ENCODE assay signal across 8 mouse cellular contexts in the genomic region with DNA sequence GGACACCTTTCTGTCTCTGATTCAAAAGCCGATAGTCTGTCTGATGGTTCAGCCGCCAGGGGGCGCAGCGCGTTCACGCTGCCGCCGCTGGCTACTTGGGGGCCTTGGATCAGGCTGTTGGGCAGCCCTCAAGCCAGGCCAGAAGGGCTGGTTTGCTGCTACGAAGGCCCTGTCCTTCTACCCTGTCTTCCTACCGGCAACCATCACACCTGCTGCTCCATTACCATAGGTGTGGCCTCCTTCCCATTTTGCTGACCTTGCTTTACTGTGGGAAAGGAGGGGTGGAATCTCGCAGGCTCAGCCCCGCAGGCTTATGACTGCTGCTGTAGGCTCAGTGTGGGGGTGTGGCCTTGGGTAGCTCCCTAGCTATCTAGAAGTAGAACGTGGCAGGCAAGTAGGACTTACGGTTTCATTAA. TPM values are rescaled to one million over a fixed set of nuclear protein-coding genes. Genes with fewer than 3 reads are reported as not detected.
A peak's percentile ranks its signal among the peaks of the same experiment; 100 is the strongest.
DNase-seq lines count a peak whose midpoint lies in the region; ATAC-seq lines count a peak whose summit lies in the region.

No protein-coding gene starts in this region.

- no peak overlapping the region for H3K4me3 ChIP-seq in intestine, embryonic 16.5 days (ENCODE audit: low read length)
- H3K4me3 ChIP-seq in liver, embryonic 13.5 days (replicated peaks): peak overlapping the region; percentile 28
- no peak overlapping the region for H3K4me3 ChIP-seq in neural tube, embryonic 14.5 days (ENCODE audit: low read depth, low read length)

- H3K9ac ChIP-seq in intestine, embryonic 16.5 days (ENCODE audit: low read depth, low read length): 0 out of 2 replicates have a peak overlapping the region, but pooled peaks have one; percentile 14
- H3K9ac ChIP-seq in liver, embryonic 13.5 days: peak overlapping the region; percentile 50
- no peak overlapping the region for H3K9ac ChIP-seq in neural tube, embryonic 14.5 days (replicated peaks; ENCODE audit: low read depth, low read length)

- peaks cover 12% of the 10 kb centered on the region for H3K27me3 ChIP-seq in intestine, embryonic 16.5 days (replicated peaks; ENCODE audit: control insufficient read depth, insufficient read depth, low read length)
- H3K27me3 ChIP-seq in liver, embryonic 13.5 days: peaks cover 43% of the 10 kb centered on the region
- peaks cover 18% of the 10 kb centered on the region for H3K27me3 ChIP-seq in neural tube, embryonic 14.5 days (ENCODE audit: control insufficient read depth, insufficient read depth, low read length)

- peak; percentile 76 for DNase-seq in CD4-positive helper T cell, adult 2 months (ENCODE audit: low read depth, low spot score)
- peak; percentile 78 for DNase-seq in adrenal gland, adult 2 months
- DNase-seq in embryo, embryonic 10.5 days (ENCODE audit: low spot score): peak; percentile 86
- peak; percentile 75 to 82 for DNase-seq in gastrocnemius, postnatal 4 days (ENCODE audit: low spot score in 2 of 2)
- DNase-seq in liver, embryonic 13.5 days: peak; percentile 69
- peak; percentile 73 for DNase-seq in thymus, postnatal 14 days

- ATAC-seq in intestine, embryonic 16.5 days: peak; percentile 71
- peak; percentile 57 for ATAC-seq in liver, embryonic 13.5 days (ENCODE audit: low read depth)
- peak; percentile 13; the same call in 1 of the 2 replicates for ATAC-seq in neural tube, embryonic 14.5 days (ENCODE audit: low read depth)

- no peak overlapping the region for H3K4me2 ChIP-seq in intestine, embryonic 16.5 days (ENCODE audit: low read depth, low read length)
- peak overlapping the region; percentile 58 for H3K4me2 ChIP-seq in liver, embryonic 13.5 days
- H3K4me2 ChIP-seq in neural tube, embryonic 14.5 days (ENCODE audit: low read depth, low read length): peak overlapping the region; percentile 24; the same call in 1 of the 2 replicates

- 8% methylated on average over 14 of the region's 14 CpGs for WGBS in intestine, embryonic 16.5 days
- WGBS in liver, embryonic 13.5 days (ENCODE audit: insufficient replicate concordance): 6% methylated on average over 14 of the region's 14 CpGs
- WGBS in neural tube, embryonic 14.5 days: 14% methylated on average over 14 of the region's 14 CpGs

- H3K9me3 ChIP-seq in intestine, embryonic 16.5 days (ENCODE audit: control insufficient read depth, low read length): no peaks in the 10 kb centered on the region
- no peaks in the 10 kb centered on the region for H3K9me3 ChIP-seq in liver, embryonic 13.5 days (replicated peaks)
- no peaks in the 10 kb centered on the region for H3K9me3 ChIP-seq in neural tube, embryonic 14.5 days (ENCODE audit: control insufficient read depth, low read length)

- H3K4me1 ChIP-seq in intestine, embryonic 16.5 days (ENCODE audit: control insufficient read depth, insufficient read depth, low read length): peaks cover 30% of the 10 kb centered on the region
- peaks cover 50% of the 10 kb centered on the region for H3K4me1 ChIP-seq in liver, embryonic 13.5 days (replicated peaks)
- H3K4me1 ChIP-seq in neural tube, embryonic 14.5 days (ENCODE audit: control insufficient read depth, insufficient read depth, low read length): peaks cover 7% of the 10 kb centered on the region; the same call in 1 of the 2 replicates

- H3K27ac ChIP-seq in intestine, embryonic 16.5 days (ENCODE audit: low read length): peak overlapping the region; percentile 26
- H3K27ac ChIP-seq in liver, embryonic 13.5 days: peak overlapping the region; percentile 44; the same call in 1 of the 2 replicates
- no peak overlapping the region for H3K27ac ChIP-seq in neural tube, embryonic 14.5 days (ENCODE audit: low read depth, low read length)

- H3K36me3 ChIP-seq in intestine, embryonic 16.5 days (ENCODE audit: control insufficient read depth, insufficient read depth, low read length): peaks cover 8% of the 10 kb centered on the region; the same call in 1 of the 2 replicates
- peaks cover 12% of the 10 kb centered on the region; the same call in 1 of the 2 replicates for H3K36me3 ChIP-seq in liver, embryonic 13.5 days
- no peaks in the 10 kb centered on the region for H3K36me3 ChIP-seq in neural tube, embryonic 14.5 days (ENCODE audit: control insufficient read depth, insufficient read depth, low read length)

RNA-seq across cellular contexts. Expression of gene Galr3, which starts 3.8 kb away (rescaled TPM):
- total RNA-seq in adrenal gland, adult 2 months (2021): under 1 TPM in 1 of 2 experiments, not detected in 1; 0.28 TPM
- 1.4 and 4.2 TPM in 2 replicates for polyA plus RNA-seq in adrenal gland, adult 2 months (2012; rRNA removed)
- total RNA-seq in gastrocnemius, postnatal 4 days (2021): not detected
- polyA plus RNA-seq in intestine, embryonic 16.5 days (2015; fragmentation: Nextera tagmentation; extraction: Ambion mirVana): 1.8 and 2.3 TPM in 2 replicates
- polyA plus RNA-seq in liver, embryonic 13.5 days (2015; fragmentation: Nextera tagmentation; extraction: Ambion mirVana): 0.13 and 0.20 TPM in 2 replicates
- not detected in 2 replicates for polyA plus RNA-seq in neural tube, embryonic 14.5 days (2014; fragmentation: Nextera tagmentation; extraction: Ambion mirVana)

RNA-seq across cellular contexts. Expression of gene H1f0, which starts 9.7 kb away (rescaled TPM):
- 100 to 1,000 TPM in 1 of 2 experiments, 10 to 100 TPM in 1; 94.6 to 204 TPM for total RNA-seq in adrenal gland, adult 2 months (2021)
- 109 and 135 TPM in 2 replicates for polyA plus RNA-seq in adrenal gland, adult 2 months (2012; rRNA removed)
- total RNA-seq in gastrocnemius, postnatal 4 days (2021): 100 to 1,000 TPM; 212 to 246 TPM
- polyA plus RNA-seq in intestine, embryonic 16.5 days (2015; fragmentation: Nextera tagmentation; extraction: Ambion mirVana): 438 and 456 TPM in 2 replicates
- polyA plus RNA-seq in liver, embryonic 13.5 days (2015; fragmentation: Nextera tagmentation; extraction: Ambion mirVana): 85.3 and 101 TPM in 2 replicates
- 45.6 and 126 TPM in 2 replicates for polyA plus RNA-seq in neural tube, embryonic 14.5 days (2014; fragmentation: Nextera tagmentation; extraction: Ambion mirVana)

RNA-seq across cellular contexts. Expression of gene Ankrd54, which starts 24.8 kb away (rescaled TPM):
- 10 to 100 TPM; 20.1 to 27.2 TPM for total RNA-seq in adrenal gland, adult 2 months (2021)
- 91.9 and 101 TPM in 2 replicates for polyA plus RNA-seq in adrenal gland, adult 2 months (2012; rRNA removed)
- total RNA-seq in gastrocnemius, postnatal 4 days (2021): 10 to 100 TPM; 11.6 to 13.5 TPM
- 56.4 and 57.5 TPM in 2 replicates for polyA plus RNA-seq in intestine, embryonic 16.5 days (2015; fragmentation: Nextera tagmentation; extraction: Ambion mirVana)
- 47.9 and 49.6 TPM in 2 replicates for polyA plus RNA-seq in liver, embryonic 13.5 days (2015; fragmentation: Nextera tagmentation; extraction: Ambion mirVana)
- polyA plus RNA-seq in neural tube, embryonic 14.5 days (2014; fragmentation: Nextera tagmentation; extraction: Ambion mirVana): 45.9 and 46.2 TPM in 2 replicates

RNA-seq across cellular contexts. Expression of gene Eif3l, which starts 37.1 kb away (rescaled TPM):
- total RNA-seq in adrenal gland, adult 2 months (2021): 100 to 1,000 TPM; 136 to 160 TPM
- 94.1 and 119 TPM in 2 replicates for polyA plus RNA-seq in adrenal gland, adult 2 months (2012; rRNA removed)
- 100 to 1,000 TPM; 106 to 111 TPM for total RNA-seq in gastrocnemius, postnatal 4 days (2021)
- 221 and 238 TPM in 2 replicates for polyA plus RNA-seq in intestine, embryonic 16.5 days (2015; fragmentation: Nextera tagmentation; extraction: Ambion mirVana)
- 171 and 185 TPM in 2 replicates for polyA plus RNA-seq in liver, embryonic 13.5 days (2015; fragmentation: Nextera tagmentation; extraction: Ambion mirVana)
- polyA plus RNA-seq in neural tube, embryonic 14.5 days (2014; fragmentation: Nextera tagmentation; extraction: Ambion mirVana): 169 and 183 TPM in 2 replicates

Comparison
In these comparisons a context has a peak if more than half of its experiments do, and no peak if none do; other contexts are left out.
1. ATAC-seq: peak in every context shown above with its lines; median percentile 71 in intestine, embryonic 16.5 days; 57 in liver, embryonic 13.5 days; 13 in neural tube, embryonic 14.5 days.